ENCODE assay signal across 13 mouse cellular contexts in the genomic region with DNA sequence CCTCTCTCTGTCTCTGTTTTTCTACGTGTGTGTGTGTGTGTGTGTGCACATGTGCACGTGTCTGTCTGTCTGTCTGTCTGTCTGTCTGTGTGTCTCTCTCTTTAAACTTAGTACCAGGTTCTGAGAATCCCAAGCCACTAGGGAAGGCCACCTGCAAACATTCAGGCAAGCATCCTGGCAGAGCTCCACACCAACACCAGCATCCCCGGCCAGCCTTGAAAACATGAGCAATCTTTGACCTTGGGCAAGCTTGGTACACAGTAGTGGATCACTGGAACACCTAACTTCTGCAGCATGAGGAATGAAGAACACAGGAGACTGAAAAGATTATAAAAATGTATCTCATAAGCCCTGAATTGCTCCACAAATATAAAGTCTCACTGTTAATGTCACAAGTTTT.
"Had no signal": no experiment of that assay in that cellular context is flagged by ENCODE, and none has a peak within 500 bp of the region (broad histone marks: within the 10 kb centered on the region; RNA-seq: fewer than 3 reads in every experiment).

No protein-coding gene starts in this region.

- DNase-seq: kidney, adult 18-20 months; kidney, adult 9 months; kidney, postnatal 14 days; kidney, postnatal 4 days; left cerebral cortex, postnatal 4 days; liver, embryonic 13.5 days; lung, adult 2 months; right cerebral cortex, adult 18-20 months; right cerebral cortex, postnatal 14 days; right cerebral cortex, postnatal 4 days; thymus, adult 2 months; thymus, postnatal 14 days; thymus, postnatal 4 days had no signal
